Mouse (Mus musculus): ENCODE data around the gene Zmpste24.

DNA sequence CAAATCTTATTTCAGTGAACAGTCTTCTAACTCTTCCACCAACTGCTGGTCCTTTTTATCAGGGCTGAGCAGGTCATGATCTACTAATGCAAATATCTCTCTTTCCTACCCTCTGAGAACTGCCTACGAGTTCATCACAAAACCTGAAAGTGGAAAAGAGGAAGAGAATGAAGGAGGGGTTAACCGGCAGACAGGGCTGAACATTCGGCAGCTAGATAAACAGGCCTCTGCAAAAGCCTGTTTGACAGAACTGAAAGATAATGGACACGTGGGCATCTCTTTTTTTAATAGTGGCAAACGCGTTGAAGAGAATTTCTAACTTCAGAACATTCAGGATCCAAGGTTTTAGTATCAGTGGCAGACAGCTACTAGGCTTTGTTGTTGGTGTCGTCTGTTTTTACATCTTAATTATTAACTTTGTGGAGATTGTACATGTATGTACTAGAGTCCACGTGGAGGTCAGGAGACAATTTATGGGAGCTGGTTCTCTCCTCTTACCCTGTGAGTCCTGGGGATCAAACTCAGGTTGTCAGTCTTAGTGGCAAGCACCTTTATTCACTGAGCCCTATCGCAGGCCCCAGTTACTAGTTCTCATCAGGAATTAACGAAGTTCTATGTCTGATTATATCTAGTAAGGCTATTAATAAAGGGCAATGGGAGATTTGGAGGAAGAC lies 83.3 kb downstream of the Zmpste24 start:
- TF ChIP-seq CTCF (IDR thresholded peaks at IDR 0.05; ENCODE audit: borderline replicate concordance, control insufficient read depth, extremely low read depth, insufficient read depth, low read length, poor library complexity) (no peak), POLR2A (IDR thresholded peaks at IDR 0.05; ENCODE audit: control insufficient read depth, extremely low read depth, insufficient read depth, low read length, poor library complexity) (no peak)

Data from thymus, adult 2 months (tissue).